Mouse (Mus musculus) forebrain, embryonic 16.5 days (tissue): ENCODE measurements around the gene Pacsin2. TPM values are rescaled to one million over a fixed set of nuclear protein-coding genes. Genes with fewer than 3 reads are reported as not detected.
"Not testable (repeated sequence)": the region's sequence is repeated elsewhere in the genome, so short reads cannot be mapped to it uniquely, and the experiment has no call there.

Experiments
- ATAC-seq: fragments of 200-750 bp; cut with Nextera tagmentation; 2 replicates; pipeline ENCODE4 v1.8.0; 2017; ENCODE audit warnings: mild to moderate bottlenecking, moderate library complexity
- H3K27ac ChIP-seq: fragments of 300-500 bp; sonication (generic); 2 replicates; pipeline ENCODE4 v1.5.1; 2014; ENCODE audit warnings: low read length, control low read depth
- H3K27me3 ChIP-seq: fragments of 300-500 bp; sonication (generic); replicated peaks from 2 replicates; pipeline ENCODE4 v1.6.1; 2014; ENCODE audit warnings: low read length; ENCODE audit not compliant: control insufficient read depth, insufficient read depth
- H3K36me3 ChIP-seq: fragments of 300-500 bp; sonication (generic); 2 replicates; pipeline ENCODE4 v1.6.1; 2014; ENCODE audit not compliant: control insufficient read depth, insufficient read depth
- H3K4me1 ChIP-seq: fragments of 300-500 bp; sonication (generic); replicated peaks from 2 replicates; pipeline ENCODE4 v1.6.1; 2014; ENCODE audit warnings: low read length; ENCODE audit not compliant: control insufficient read depth, insufficient read depth
- H3K4me2 ChIP-seq: fragments of 300-500 bp; sonication (generic); 2 replicates; pipeline ENCODE4 v1.6.1; 2014; ENCODE audit warnings: mild to moderate bottlenecking, low read length, control low read depth
- H3K4me3 ChIP-seq: fragments of 300-500 bp; sonication (generic); replicated peaks from 2 replicates; pipeline ENCODE4 v1.5.1; 2014; ENCODE audit warnings: mild to moderate bottlenecking, low read length, control low read depth
- H3K9ac ChIP-seq: fragments of 300-500 bp; sonication (generic); replicated peaks from 2 replicates; pipeline ENCODE4 v1.6.1; 2014; ENCODE audit warnings: low read depth, low read length, control low read depth
- H3K9me3 ChIP-seq: fragments of 300-500 bp; sonication (generic); 2 replicates; pipeline ENCODE4 v1.6.1; 2016; ENCODE audit warnings: low read length; ENCODE audit not compliant: control insufficient read depth
- WGBS: fragments of 180-500 bp; shearing (Covaris S2); extraction: QIAGEN DNeasy Blood & Tissue Kit; methylation state at CpG from one replicate; pipeline ENCODE4 v1.1.7; 2014; 5-methylcytosine and 5-hydroxymethylcytosine counted together
- polyA plus RNA-seq: library from polyadenylated mRNA; unstranded; fragments of >200 nt; fragmentation: Nextera tagmentation; extraction: Ambion mirVana; gene quantifications from 2 replicates; pipeline ENCODE4 v1.2.1, GENCODE M21; 2015

The Pacsin2 gene
- polyA plus RNA-seq, 1 experiment from 2014 or later: 19.8 TPM

DNA sequence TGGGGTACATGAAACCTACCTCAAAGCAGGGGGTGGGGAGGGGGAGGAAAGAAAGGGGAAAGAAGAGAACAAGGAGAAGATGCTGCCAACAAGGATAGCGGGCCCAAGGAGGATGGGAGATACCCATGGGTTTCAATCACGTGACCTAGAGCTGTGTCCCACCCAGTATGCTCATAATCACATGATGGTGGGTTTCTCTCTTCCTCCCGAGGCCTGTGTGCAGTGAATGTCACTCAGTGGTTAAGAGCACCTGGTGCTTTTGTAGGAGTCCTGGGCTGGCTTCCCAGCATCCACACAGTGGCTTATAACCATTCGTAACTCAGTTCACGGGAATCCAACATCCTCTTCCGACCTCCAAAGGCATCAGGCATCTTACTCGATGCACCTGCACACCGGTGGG, 6.0 kb upstream of the Pacsin2 start:
- H3K9me3 ChIP-seq: no peaks in the 10 kb centered on the region
- H3K36me3 ChIP-seq: no peaks in the 10 kb centered on the region
- no peaks in the 10 kb centered on the region for H3K4me1 ChIP-seq
- ATAC-seq: no peak
- no peaks in the 10 kb centered on the region for H3K27me3 ChIP-seq
- no peak overlapping the region for H3K4me3 ChIP-seq
- 74% methylated on average over 8 of the region's 8 CpGs for WGBS
- no peak overlapping the region for H3K27ac ChIP-seq
- H3K9ac ChIP-seq: no peak overlapping the region
- H3K4me2 ChIP-seq: no peak overlapping the region

DNA sequence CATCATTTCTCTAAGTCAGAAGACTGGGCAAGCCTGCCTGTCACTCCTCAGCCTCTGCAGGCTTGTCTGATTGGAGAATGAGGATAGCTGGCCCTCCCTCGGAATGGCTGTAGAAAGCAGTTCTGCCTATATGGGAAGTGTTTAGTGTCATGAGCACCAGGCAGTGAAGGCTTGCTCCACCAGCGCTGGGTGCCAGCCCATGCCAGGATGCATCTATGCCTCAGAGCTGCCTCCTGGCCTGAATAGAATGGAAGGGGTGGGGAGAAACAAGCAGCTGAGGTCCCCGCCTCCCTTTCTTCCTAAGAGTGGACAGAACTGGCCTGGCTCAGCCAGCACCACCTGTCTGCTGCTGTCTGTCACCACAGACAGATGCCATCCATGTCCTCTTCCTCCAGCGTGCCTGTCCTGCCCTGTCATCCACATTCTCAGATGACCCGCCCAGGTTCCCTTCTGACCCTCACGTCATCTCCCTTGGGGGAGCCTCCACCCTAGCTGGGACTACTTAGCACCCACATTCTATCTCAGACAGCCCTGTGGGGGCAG, 4.9 kb upstream of the Pacsin2 start:
- H3K4me2 ChIP-seq: no peak overlapping the region
- no peak for ATAC-seq

DNA sequence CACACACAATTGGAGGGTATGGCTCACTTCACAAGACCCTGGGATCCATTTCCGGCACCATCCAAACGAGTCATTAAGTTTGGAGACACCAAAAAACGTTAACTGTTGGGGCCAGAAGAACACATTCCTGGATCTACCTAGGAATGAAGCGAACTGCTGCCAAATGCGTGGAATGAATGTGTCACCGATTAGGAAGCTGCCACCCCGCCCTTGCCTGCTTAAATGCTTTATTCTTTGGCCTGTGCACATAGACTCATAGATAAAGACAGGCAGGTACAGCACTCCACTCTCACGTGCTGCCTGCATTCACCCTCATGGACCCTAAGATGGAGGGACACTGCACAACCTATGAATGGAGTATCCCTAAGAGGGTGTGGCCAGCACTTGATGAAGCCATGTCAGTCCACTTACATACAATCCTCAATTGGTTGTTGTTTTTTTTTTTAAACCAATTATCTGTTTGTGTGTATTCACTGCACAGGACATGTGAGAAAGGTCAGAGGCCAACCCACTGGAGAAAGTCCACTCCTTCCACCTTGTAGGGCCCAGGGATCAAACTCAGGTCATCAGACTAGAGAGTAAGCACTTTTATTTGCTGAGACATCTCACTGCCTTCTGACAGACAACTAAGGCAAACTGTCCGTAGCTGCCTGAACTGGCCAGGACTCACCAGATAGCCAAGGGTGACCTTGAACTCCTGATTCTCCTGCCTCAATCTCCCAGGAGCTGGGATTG, 3.0 kb upstream of the Pacsin2 start:
- no peaks in the 10 kb centered on the region for H3K9me3 ChIP-seq
- no peak overlapping the region for H3K4me3 ChIP-seq
- H3K27ac ChIP-seq: no peak overlapping the region
- H3K36me3 ChIP-seq: no peaks in the 10 kb centered on the region
- no peak for ATAC-seq
- H3K4me2 ChIP-seq: no peak overlapping the region
- 82% methylated on average over 9 of the region's 9 CpGs for WGBS
- peaks cover 10% of the 10 kb centered on the region for H3K4me1 ChIP-seq
- H3K9ac ChIP-seq: no peak overlapping the region
- no peaks in the 10 kb centered on the region for H3K27me3 ChIP-seq

More for the DNA sequence above, 4.9 kb upstream of the Pacsin2 start:
- Histone ChIP-seq H3K27me3 (no peaks in the 10 kb centered on the region), H3K4me3 (no peak overlapping the region), H3K36me3 (no peaks in the 10 kb centered on the region), H3K9ac (no peak overlapping the region), H3K4me1 (no peaks in the 10 kb centered on the region), H3K9me3 (no peaks in the 10 kb centered on the region), H3K27ac (no peak overlapping the region)
- 76% methylated on average over 6 of the region's 6 CpGs for WGBS

DNA sequence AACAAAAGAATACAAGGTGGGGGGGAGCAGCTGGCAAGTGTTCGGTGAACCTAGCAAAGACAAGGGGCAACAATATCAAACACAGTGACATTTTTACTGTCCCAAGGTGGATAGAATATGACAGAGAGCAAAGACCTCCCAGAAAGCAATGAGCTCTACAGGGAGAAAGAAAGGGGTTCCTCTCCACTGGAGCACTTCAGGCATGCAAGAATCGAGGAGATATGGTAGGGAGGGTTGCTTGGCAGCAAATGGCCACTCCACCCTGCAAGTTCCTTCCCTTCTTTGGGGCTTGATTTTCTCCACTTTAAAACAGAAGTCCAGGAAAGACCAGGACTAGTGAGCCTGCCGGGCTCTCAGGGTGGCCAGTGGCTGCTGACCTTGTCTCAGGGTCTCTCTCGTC, 1.9 kb upstream of the Pacsin2 start:
- Histone ChIP-seq H3K4me1 (peaks cover 10% of the 10 kb centered on the region), H3K27ac (no peak overlapping the region), H3K9me3 (no peaks in the 10 kb centered on the region), H3K9ac (no peak overlapping the region), H3K27me3 (no peaks in the 10 kb centered on the region), H3K36me3 (no peaks in the 10 kb centered on the region), H3K4me2 (no peak overlapping the region), H3K4me3 (no peak overlapping the region)
- 86% methylated on average over 4 of the region's 4 CpGs for WGBS
- no peak for ATAC-seq

DNA sequence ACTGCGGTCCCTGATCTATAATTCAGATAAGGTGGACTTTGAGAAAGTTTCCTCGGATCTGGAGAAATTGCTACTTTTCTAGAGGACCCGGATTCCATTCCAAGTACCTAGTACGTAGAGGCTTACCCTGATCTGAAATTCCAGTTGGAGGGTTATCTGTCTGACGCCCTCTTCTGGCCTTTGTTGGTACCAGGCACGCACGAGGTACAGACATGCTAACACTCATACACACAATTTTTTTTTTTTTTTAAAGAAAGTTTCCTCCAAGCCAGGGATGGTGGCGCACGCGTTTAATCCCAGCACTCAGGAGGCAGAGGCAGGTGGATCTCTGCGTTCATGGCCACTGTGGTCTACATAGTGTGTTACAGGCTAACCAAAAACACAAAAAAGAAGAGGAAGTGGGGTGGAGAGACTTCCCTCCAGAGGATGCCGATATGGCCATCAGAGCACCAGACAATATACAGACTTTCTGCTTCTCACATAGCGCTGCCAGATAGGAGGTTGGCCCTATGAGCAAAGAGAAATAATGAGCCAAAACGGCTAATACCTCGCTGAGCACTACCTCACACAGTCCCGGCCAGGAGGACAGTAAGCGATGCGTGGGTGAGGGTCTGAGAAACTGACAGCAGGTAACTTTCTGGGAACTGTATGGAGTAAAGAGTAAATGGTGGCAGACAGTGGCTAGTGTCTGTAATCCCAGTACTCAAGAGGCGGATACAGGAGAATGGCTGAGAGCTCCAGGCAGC, 672 bp upstream of the Pacsin2 start:
- Histone ChIP-seq H3K4me1 (peaks cover 10% of the 10 kb centered on the region), H3K4me3 (peak overlapping the region; percentile 58), H3K4me2 (peak overlapping the region; percentile 77), H3K27me3 (no peaks in the 10 kb centered on the region), H3K9me3 (no peaks in the 10 kb centered on the region), H3K9ac (no peak overlapping the region), H3K36me3 (no peaks in the 10 kb centered on the region), H3K27ac (no peak overlapping the region)
- ATAC-seq: no peak
- 81% methylated on average over 19 of the region's 19 CpGs for WGBS

DNA sequence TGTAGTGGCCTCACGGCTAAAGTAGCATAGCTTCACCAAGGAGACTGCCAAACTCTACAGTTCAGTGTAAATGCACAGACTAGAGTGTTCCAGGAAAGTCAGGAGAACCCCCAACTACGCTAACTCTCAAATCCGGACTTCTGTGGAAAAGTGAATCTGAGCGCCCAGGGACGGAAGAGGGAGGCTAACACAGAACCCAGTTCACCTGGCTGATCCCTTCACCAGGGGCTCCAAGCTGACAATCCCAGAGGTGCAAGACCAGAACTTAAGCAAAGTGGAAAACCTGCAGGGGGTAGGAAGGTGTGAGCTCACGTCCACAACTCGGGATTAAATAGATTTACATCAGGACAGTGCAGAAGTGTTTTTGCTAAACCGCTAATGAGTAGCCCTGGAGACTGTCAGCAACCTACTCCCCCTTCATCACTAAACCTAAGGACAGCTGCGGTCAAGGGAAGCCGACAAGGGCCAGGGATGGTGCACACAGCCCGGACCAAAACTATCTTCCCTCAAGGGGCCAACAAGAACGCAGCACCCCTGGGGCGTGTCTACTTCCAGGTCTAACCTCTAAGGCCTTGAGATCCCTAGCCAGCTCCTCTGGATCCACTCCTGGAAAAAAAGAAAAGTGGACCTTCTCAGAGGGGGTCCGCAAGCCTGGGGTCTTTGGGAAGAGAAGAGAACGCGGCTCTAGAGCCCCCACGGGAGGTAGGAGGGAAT, 880 bp downstream of the Pacsin2 start:
- Histone ChIP-seq H3K9ac (peak overlapping the region; percentile 65), H3K36me3 (no peaks in the 10 kb centered on the region), H3K4me3 (peak overlapping the region; percentile 58), H3K9me3 (no peaks in the 10 kb centered on the region), H3K4me2 (peak overlapping the region; percentile 77), H3K4me1 (peaks cover 10% of the 10 kb centered on the region), H3K27me3 (no peaks in the 10 kb centered on the region), H3K27ac (no peak overlapping the region)
- WGBS: 11% methylated on average over 17 of the region's 17 CpGs
- ATAC-seq: no peak

DNA sequence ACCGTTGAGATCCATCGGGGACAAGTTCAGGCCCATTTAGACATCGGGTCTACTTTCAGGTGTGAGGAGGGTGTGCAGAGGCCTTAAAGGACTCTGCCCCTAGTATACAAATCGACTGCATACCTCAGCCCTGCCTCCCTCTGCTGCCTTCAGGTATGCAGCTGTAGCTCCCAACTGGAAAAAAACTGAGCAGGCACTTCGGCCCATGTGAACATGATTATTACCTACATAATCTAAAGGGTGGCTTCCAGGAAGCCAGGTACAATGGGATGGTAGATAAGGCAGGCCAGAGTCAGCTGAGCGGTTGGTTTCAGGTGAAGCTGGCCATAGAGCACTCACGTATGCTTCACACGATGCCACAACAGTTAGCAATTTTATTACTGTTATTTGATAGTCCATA, 2.1 kb downstream of the Pacsin2 start:
- H3K4me1 ChIP-seq: peaks cover 10% of the 10 kb centered on the region
- H3K9me3 ChIP-seq, ATAC-seq, H3K27me3 ChIP-seq, H3K9ac ChIP-seq, H3K4me3 ChIP-seq, H3K36me3 ChIP-seq, H3K4me2 ChIP-seq, H3K27ac ChIP-seq: not testable (repeated sequence)
- 95% methylated on average over 8 of the region's 8 CpGs for WGBS

DNA sequence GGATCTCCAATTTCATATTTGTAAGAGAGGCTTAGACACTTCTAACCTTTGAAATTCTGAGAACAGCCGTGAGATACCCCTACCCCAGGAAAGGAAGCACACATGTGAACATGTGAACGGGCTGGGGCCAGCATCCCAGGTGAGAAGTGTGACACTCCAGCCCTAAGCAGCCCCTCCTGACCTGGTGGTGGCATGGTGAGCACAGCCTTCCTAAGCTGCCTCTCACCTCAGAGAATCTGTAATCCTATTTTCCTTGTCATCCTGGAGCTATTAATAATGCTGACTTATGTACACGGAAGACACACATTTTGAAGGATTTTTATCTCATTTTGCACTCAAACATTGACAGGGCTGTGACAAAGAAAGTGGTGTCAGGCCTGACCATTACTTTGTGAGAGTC, 3.5 kb downstream of the Pacsin2 start:
- no peak for ATAC-seq
- Histone ChIP-seq H3K4me3 (no peak overlapping the region), H3K4me1 (peaks cover 10% of the 10 kb centered on the region), H3K4me2 (no peak overlapping the region), H3K27me3 (no peaks in the 10 kb centered on the region), H3K9me3 (no peaks in the 10 kb centered on the region), H3K36me3 (no peaks in the 10 kb centered on the region), H3K27ac (no peak overlapping the region), H3K9ac (no peak overlapping the region)
- WGBS: 90% methylated on average over 3 of the region's 3 CpGs

DNA sequence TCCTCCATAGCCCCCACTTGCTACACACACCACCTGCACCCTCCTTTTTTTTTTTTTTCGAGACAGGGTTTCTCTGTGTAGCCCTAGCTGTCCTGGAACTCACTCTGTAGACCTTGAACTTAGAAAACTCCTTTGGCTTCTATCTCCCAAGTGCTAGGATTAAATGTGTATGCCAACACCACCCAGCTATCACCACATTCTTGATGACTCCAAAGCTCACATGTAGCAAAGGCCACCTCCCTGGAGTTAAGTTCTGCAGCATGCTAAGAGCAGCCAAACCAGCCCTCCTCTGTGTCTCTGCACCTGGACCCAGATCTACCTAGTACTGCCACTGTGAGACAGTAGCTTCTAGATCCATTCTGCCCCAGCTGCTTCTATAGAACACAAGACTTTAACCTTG, 6.9 kb downstream of the Pacsin2 start:
- 100% methylated on average over 1 of the region's 1 CpGs for WGBS
- ATAC-seq: no peak
- no peaks in the 10 kb centered on the region for H3K4me1 ChIP-seq

More for the DNA sequence above, 6.9 kb downstream of the Pacsin2 start:
- no peak overlapping the region for H3K9ac ChIP-seq
- H3K27ac ChIP-seq: no peak overlapping the region
- no peak overlapping the region for H3K4me2 ChIP-seq
- no peak overlapping the region for H3K4me3 ChIP-seq
- H3K36me3 ChIP-seq: no peaks in the 10 kb centered on the region
- no peaks in the 10 kb centered on the region for H3K27me3 ChIP-seq
- H3K9me3 ChIP-seq: no peaks in the 10 kb centered on the region
